Mouse (Mus musculus): ENCODE data around the gene Pde4b.

- TF ChIP-seq POLR2A (IDR thresholded peaks at IDR 0.05; ENCODE audit: borderline replicate concordance, insufficient read depth, low read length) (no peak), CTCF (IDR thresholded peaks at IDR 0.05; ENCODE audit: borderline replicate concordance, insufficient read depth, low read depth, low read length) (no peak)
Measured at GRCm38 (mm10) chr4:102579051-102579450, 491.7 kb downstream of the Pde4b start.
